Comparison of ENCODE assay signal across 23 mouse cellular contexts in genomic region chr13:36218347-36218746, GRCm38 (mm10).
A peak's percentile ranks its signal among the peaks of the same experiment; 100 is the strongest.
DNase-seq lines count a peak whose midpoint lies in the region; ATAC-seq and TF ChIP-seq lines count a peak whose summit lies in the region.
"Had no signal": no experiment of that assay in that cellular context is flagged by ENCODE, and none has a peak within 500 bp of the region (broad histone marks: within the 10 kb centered on the region; RNA-seq: fewer than 3 reads in every experiment).

No protein-coding gene starts in this region.

- H3K4me1 ChIP-seq in midbrain, embryonic 13.5 days (replicated peaks) = no peaks in the 10 kb centered on the region
- H3K4me1 ChIP-seq in midbrain, postnatal 0 days (ENCODE audit: insufficient read depth, low read length) = no peaks in the 10 kb centered on the region
- H3K4me1 ChIP-seq in midbrain, embryonic 16.5 days (ENCODE audit: control insufficient read depth, insufficient read depth, low read length) = no peaks in the 10 kb centered on the region; the same call in 1 of the 2 replicates
- H3K4me1 ChIP-seq: embryonic facial prominence, embryonic 12.5 days; heart, embryonic 10.5 days; hindbrain, embryonic 12.5 days; limb, embryonic 15.5 days; neural tube, embryonic 12.5 days had no signal

- no peaks in the 10 kb centered on the region for H3K36me3 ChIP-seq in midbrain, embryonic 13.5 days
- H3K36me3 ChIP-seq in midbrain, postnatal 0 days (ENCODE audit: insufficient read depth, low read length) = no peaks in the 10 kb centered on the region
- no peaks in the 10 kb centered on the region for H3K36me3 ChIP-seq in midbrain, embryonic 16.5 days (ENCODE audit: control insufficient read depth, insufficient read depth, low read length)
- H3K36me3 ChIP-seq: embryonic facial prominence, embryonic 12.5 days; heart, embryonic 10.5 days; hindbrain, embryonic 12.5 days; limb, embryonic 15.5 days; neural tube, embryonic 12.5 days had no signal

- H3K9ac ChIP-seq in midbrain, embryonic 13.5 days (replicated peaks) = no peak overlapping the region
- H3K9ac ChIP-seq in midbrain, postnatal 0 days (replicated peaks; ENCODE audit: low read length, poor library complexity, severe bottlenecking) = no peak overlapping the region
- H3K9ac ChIP-seq in midbrain, embryonic 16.5 days (ENCODE audit: low read depth, low read length) = no peak overlapping the region
- H3K9ac ChIP-seq: embryonic facial prominence, embryonic 12.5 days; hindbrain, embryonic 12.5 days; limb, embryonic 15.5 days; liver, embryonic 14.5 days; lung, embryonic 14.5 days; neural tube, embryonic 12.5 days had no signal

- no peaks in the 10 kb centered on the region for H3K27me3 ChIP-seq in midbrain, embryonic 13.5 days
- H3K27me3 ChIP-seq in midbrain, postnatal 0 days (ENCODE audit: insufficient read depth, low read length) = no peaks in the 10 kb centered on the region
- H3K27me3 ChIP-seq in midbrain, embryonic 16.5 days (ENCODE audit: control insufficient read depth, insufficient read depth, low read depth, low read length) = no peaks in the 10 kb centered on the region
- H3K27me3 ChIP-seq: embryonic facial prominence, embryonic 12.5 days; hindbrain, embryonic 12.5 days; limb, embryonic 15.5 days; neural tube, embryonic 12.5 days; Patski had no signal

- H3K4me3 ChIP-seq in midbrain, embryonic 13.5 days (replicated peaks) = no peak overlapping the region
- no peak overlapping the region for H3K4me3 ChIP-seq in midbrain, postnatal 0 days (ENCODE audit: low read depth, low read length)
- H3K4me3 ChIP-seq in midbrain, embryonic 16.5 days (ENCODE audit: low read depth, low read length) = no peak overlapping the region
- H3K4me3 ChIP-seq: embryonic facial prominence, embryonic 12.5 days; heart, embryonic 10.5 days; hindbrain, embryonic 12.5 days; limb, embryonic 15.5 days; neural tube, embryonic 12.5 days had no signal

- H3K9me3 ChIP-seq in midbrain, embryonic 13.5 days = no peaks in the 10 kb centered on the region
- H3K9me3 ChIP-seq in midbrain, postnatal 0 days (ENCODE audit: low read length) = no peaks in the 10 kb centered on the region
- no peaks in the 10 kb centered on the region for H3K9me3 ChIP-seq in midbrain, embryonic 16.5 days (replicated peaks; ENCODE audit: control insufficient read depth, low read length, poor library complexity, severe bottlenecking)
- H3K9me3 ChIP-seq: embryonic facial prominence, embryonic 12.5 days; heart, embryonic 10.5 days; hindbrain, embryonic 12.5 days; limb, embryonic 15.5 days; neural tube, embryonic 12.5 days had no signal

- ATAC-seq in midbrain, embryonic 13.5 days = peak; percentile 53; the same call in 1 of the 2 replicates
- no peak for ATAC-seq in midbrain, postnatal 0 days (ENCODE audit: low FRiP score)
- peak; percentile 21; the same call in 1 of the 2 replicates for ATAC-seq in midbrain, embryonic 16.5 days
- ATAC-seq: Patski had no signal

- no peak for TF ChIP-seq CTCF in midbrain, postnatal 0 days (IDR thresholded peaks at IDR 0.05)

- intact Hi-C loops in heart, postnatal 36 days (cut with DNase I) = no loop called here

- 66% methylated on average over 4 of the region's 4 CpGs for WGBS in midbrain, embryonic 13.5 days
- 63% methylated on average over 4 of the region's 4 CpGs for WGBS in midbrain, postnatal 0 days
- WGBS in midbrain, embryonic 16.5 days = 50% methylated on average over 4 of the region's 4 CpGs

- DNase-seq in midbrain, postnatal 0 days (ENCODE audit: low spot score) = no peak
- DNase-seq in MEL-GATA-1-ER (ENCODE audit: extremely low read depth, low read depth) (peak; percentile 49), adipocyte (ENCODE audit: low spot score) (peak; percentile 10)
- DNase-seq in gastrocnemius, postnatal 10 days = no peak
- DNase-seq in heart, postnatal 36 days = no peak
- DNase-seq: adrenal gland, adult 8-10 months; cerebellum, adult 18-20 months; cerebellum, postnatal 14 days; gastrocnemius, postnatal 36 days; kidney, adult 8-10 months; kidney, postnatal 10 days; left cerebral cortex, postnatal 4 days; lung, embryonic 14.5 days; thymus, postnatal 14 days had no signal

- H3K27ac ChIP-seq in midbrain, embryonic 13.5 days = no peak overlapping the region
- H3K27ac ChIP-seq in midbrain, postnatal 0 days (ENCODE audit: low read depth, low read length) = no peak overlapping the region
- no peak overlapping the region for H3K27ac ChIP-seq in midbrain, embryonic 16.5 days (ENCODE audit: low read length)
- H3K27ac ChIP-seq: embryonic facial prominence, embryonic 12.5 days; heart, embryonic 10.5 days; hindbrain, embryonic 12.5 days; limb, embryonic 15.5 days; liver, embryonic 14.5 days; neural tube, embryonic 12.5 days had no signal

- no peak overlapping the region for H3K4me2 ChIP-seq in midbrain, embryonic 13.5 days (replicated peaks)
- no peak overlapping the region for H3K4me2 ChIP-seq in midbrain, postnatal 0 days (ENCODE audit: low read depth, low read length, poor library complexity, severe bottlenecking)
- H3K4me2 ChIP-seq in midbrain, embryonic 16.5 days (ENCODE audit: low read length) = no peak overlapping the region
- H3K4me2 ChIP-seq: embryonic facial prominence, embryonic 12.5 days; hindbrain, embryonic 12.5 days; limb, embryonic 15.5 days; lung, embryonic 14.5 days; neural tube, embryonic 12.5 days had no signal

Comparison
In these comparisons a context has a peak if more than half of its experiments do, and no peak if none do; other contexts are left out.
1. DNase-seq: peak in MEL-GATA-1-ER (single experiment) and adipocyte (single experiment); none in midbrain, postnatal 0 days (single experiment), gastrocnemius, postnatal 10 days (single experiment) and heart, postnatal 36 days (0 of 2).